Mouse (Mus musculus) gastrocnemius, postnatal 14 days (tissue): ENCODE results near the gene Nr6a1. TPM values are rescaled to one million over a fixed set of nuclear protein-coding genes. Genes with fewer than 3 reads are reported as not detected.
A peak's percentile ranks its signal among the peaks of the same experiment; 100 is the strongest.

Experiments
- DNase-seq: peaks from one replicate; pipeline ENCODE4 v3.0.0; 2021; ENCODE audit warnings: mixed read lengths
- intact Hi-C: fragments of 180-260 bp; cut with DNase I; formaldehyde crosslinking; loops from one replicate; pipeline ENCODE4 v1.15.1; 2025; ENCODE audit warnings: low total_unique reads
- total RNA-seq, 2 experiments: library from RNA; stranded (reverse); gene quantifications; 2 replicates each; pipeline ENCODE4 v1.2.3; 2021

Nr6a1 gene
- total RNA-seq, 2 experiments from 2014 or later, result 1.5 to 2.1 TPM

GRCm38 (mm10) chr2:38734721-38735120, 192.8 kb downstream of the Nr6a1 start:
- intact Hi-C loops, result loop anchor here (5.0 kb wide), 1 partner anchor 72 kb away; no protein-coding TSS in a partner anchor
- DNase-seq, result no peak

- intact Hi-C loops, result no loop called here
- no peak for DNase-seq
Measured at GRCm38 (mm10) chr2:38730331-38730827, 197.1 kb downstream of the Nr6a1 start.

GRCm38 (mm10) chr2:38725427-38725826, 202.1 kb downstream of the Nr6a1 start:
- DNase-seq, result no peak
- intact Hi-C loops, result no loop called here

GRCm38 (mm10) chr2:38723378-38723777, 204.1 kb downstream of the Nr6a1 start:
- DNase-seq, result no peak
- intact Hi-C loops, result no loop called here

- intact Hi-C loops, result no loop called here
- DNase-seq, result no peak
Measured at GRCm38 (mm10) chr2:38722076-38722475, 205.4 kb downstream of the Nr6a1 start.

GRCm38 (mm10) chr2:38720661-38721060, 206.8 kb downstream of the Nr6a1 start:
- intact Hi-C loops, result no loop called here

GRCm38 (mm10) chr2:38719354-38719753, 208.1 kb downstream of the Nr6a1 start:
- intact Hi-C loops, result no loop called here
- DNase-seq, result no peak

More at GRCm38 (mm10) chr2:38720661-38721060, 206.8 kb downstream of the Nr6a1 start:
- no peak for DNase-seq

GRCm38 (mm10) chr2:38718676-38719075, 208.8 kb downstream of the Nr6a1 start:
- intact Hi-C loops, result no loop called here
- no peak for DNase-seq

GRCm38 (mm10) chr2:38717436-38717835, 210.1 kb downstream of the Nr6a1 start:
- intact Hi-C loops, result no loop called here
- DNase-seq, result no peak

- intact Hi-C loops, result no loop called here
- no peak for DNase-seq
Measured at GRCm38 (mm10) chr2:38714324-38714723, 213.2 kb downstream of the Nr6a1 start, which contains the start of gene Nr5a1. Gene Nr5a1 (minus strand): TSS chr2:38714542.

GRCm38 (mm10) chr2:38713596-38713995, 213.9 kb downstream of the Nr6a1 start:
- DNase-seq, result no peak
- intact Hi-C loops, result no loop called here

GRCm38 (mm10) chr2:38712769-38713125, 214.7 kb downstream of the Nr6a1 start:
- DNase-seq, result no peak
- intact Hi-C loops, result no loop called here

GRCm38 (mm10) chr2:38712076-38712768, 215.3 kb downstream of the Nr6a1 start:
- intact Hi-C loops, result no loop called here
- peak; percentile 3 for DNase-seq

- intact Hi-C loops, result no loop called here
- no peak for DNase-seq
Measured at GRCm38 (mm10) chr2:38711421-38711861, 216.0 kb downstream of the Nr6a1 start.

- no peak for DNase-seq
- intact Hi-C loops, result no loop called here
Measured at GRCm38 (mm10) chr2:38710304-38711241, 216.9 kb downstream of the Nr6a1 start.

- DNase-seq, result peak; percentile 51
Measured at GRCm38 (mm10) chr2:38708907-38709688, 218.4 kb downstream of the Nr6a1 start.

GRCm38 (mm10) chr2:38706661-38707060, 220.8 kb downstream of the Nr6a1 start:
- intact Hi-C loops, result no loop called here
- DNase-seq, result no peak

More at GRCm38 (mm10) chr2:38708907-38709688, 218.4 kb downstream of the Nr6a1 start:
- intact Hi-C loops, result no loop called here

GRCm38 (mm10) chr2:38705036-38705435, 222.5 kb downstream of the Nr6a1 start:
- intact Hi-C loops, result no loop called here
- DNase-seq, result no peak

GRCm38 (mm10) chr2:38704336-38704735, 223.2 kb downstream of the Nr6a1 start:
- no peak for DNase-seq
- intact Hi-C loops, result no loop called here
